Mouse (Mus musculus): ENCODE results near the gene Rnase4. TPM values are rescaled to one million over a fixed set of nuclear protein-coding genes. Genes with fewer than 3 reads are reported as not detected.
A peak's percentile ranks its signal among the peaks of the same experiment; 100 is the strongest.

Gene Rnase4
- total RNA-seq (2021) = 10 to 100 TPM; 14.6 to 15.4 TPM
- long read RNA-seq, experiment 1, transcript Rnase4-201 (2 exons, 1,518 nt) = major isoform, 8 of 9 reads
- long read RNA-seq, experiment 1, partial matches to known transcripts = 1 of 9 reads
- long read RNA-seq, experiment 1, other reads (novel, unspliced or antisense) = 0 of 9 reads
- long read RNA-seq, experiment 2, partial matches to known transcripts = 0 of 3 reads
- long read RNA-seq, experiment 2, other reads (novel, unspliced or antisense) = 1 of 3 reads

- TF ChIP-seq CTCF (IDR thresholded peaks at IDR 0.05) = no peak
- DNase-seq (ENCODE audit: extremely low spot score in 1 of 2, low spot score in 2 of 2) = peak; percentile 34 to 43
Measured at GRCm38 (mm10) chr14:51090921-51091900, at the start of gene Rnase4, which contains the start of gene Ang. Gene Rnase4, plus strand, starts transcription at chr14:51091077. Gene Ang, plus strand, starts transcription at chr14:51091150.

GRCm38 (mm10) chr14:51041769-51042168 is 49.1 kb upstream of the Rnase4 start, which contains the start of gene Rnase9:
Gene Rnase9, minus strand, starts transcription at chr14:51041869.
- DNase-seq (ENCODE audit: extremely low spot score in 1 of 2, low spot score in 2 of 2) = no peak
- Histone ChIP-seq H3K4me3 (no peak within 1 kb of the TSS), H3K27ac (no peak within 1 kb of the TSS)
- TF ChIP-seq CTCF (IDR thresholded peaks at IDR 0.05) = no peak; the same call in 1 of the 2 replicates
- intact Hi-C loops (cut with DNase I) = no loop called here

More at GRCm38 (mm10) chr14:51090921-51091900, at the start of gene Rnase4, which contains the start of gene Ang:
- peak within 1 kb of the TSS; percentile 67 for H3K4me3 ChIP-seq
- H3K27ac ChIP-seq = peak within 1 kb of the TSS; percentile 87
- intact Hi-C loops (cut with DNase I) = loop anchor here (10.0 kb wide), 1 partner anchor 1014 kb away; the partner anchor contains the start of gene Hnrnpc

GRCm38 (mm10) chr14:51047846-51048245 is 43.0 kb upstream of the Rnase4 start:
- TF ChIP-seq CTCF (IDR thresholded peaks at IDR 0.05) = no peak
- intact Hi-C loops (cut with DNase I) = no loop called here
- Histone ChIP-seq H3K27ac (no peak overlapping the region), H3K4me3 (no peak overlapping the region)
- no peak for DNase-seq (ENCODE audit: extremely low spot score in 1 of 2, low spot score in 2 of 2)

GRCm38 (mm10) chr14:51050063-51050462 is 40.8 kb upstream of the Rnase4 start, which contains the start of gene Rnase11:
Gene Rnase11, minus strand, starts transcription at chr14:51050163.
- intact Hi-C loops (cut with DNase I) = no loop called here
- TF ChIP-seq CTCF (IDR thresholded peaks at IDR 0.05) = no peak
- Histone ChIP-seq H3K27ac (no peak within 1 kb of the TSS), H3K4me3 (no peak within 1 kb of the TSS)
- no peak for DNase-seq (ENCODE audit: extremely low spot score in 1 of 2, low spot score in 2 of 2)

GRCm38 (mm10) chr14:51051941-51052340 is 38.9 kb upstream of the Rnase4 start:
- no peak for TF ChIP-seq CTCF (IDR thresholded peaks at IDR 0.05)
- no peak overlapping the region for H3K4me3 ChIP-seq
- no peak overlapping the region for H3K27ac ChIP-seq
- intact Hi-C loops (cut with DNase I) = no loop called here
- no peak for DNase-seq (ENCODE audit: extremely low spot score in 1 of 2, low spot score in 2 of 2)

- no peak overlapping the region for H3K27ac ChIP-seq
- no peak overlapping the region for H3K4me3 ChIP-seq
- intact Hi-C loops (cut with DNase I) = no loop called here
- no peak for TF ChIP-seq CTCF (IDR thresholded peaks at IDR 0.05)
- no peak for DNase-seq (ENCODE audit: extremely low spot score in 1 of 2, low spot score in 2 of 2)
Measured at GRCm38 (mm10) chr14:51053176-51053575, 37.7 kb upstream of the Rnase4 start.

GRCm38 (mm10) chr14:51054243-51055237 is 36.3 kb upstream of the Rnase4 start:
- no peak for TF ChIP-seq CTCF (IDR thresholded peaks at IDR 0.05)
- DNase-seq (ENCODE audit: extremely low spot score in 1 of 2, low spot score in 2 of 2) = no peak
- no peak overlapping the region for H3K4me3 ChIP-seq
- intact Hi-C loops (cut with DNase I) = no loop called here
- no peak overlapping the region for H3K27ac ChIP-seq

- no peak for DNase-seq (ENCODE audit: extremely low spot score in 1 of 2, low spot score in 2 of 2)
- no peak for TF ChIP-seq CTCF (IDR thresholded peaks at IDR 0.05)
- Histone ChIP-seq H3K4me3 (no peak within 1 kb of the TSS), H3K27ac (no peak within 1 kb of the TSS)
- intact Hi-C loops (cut with DNase I) = no loop called here
Measured at GRCm38 (mm10) chr14:51057401-51057831, 33.5 kb upstream of the Rnase4 start, which contains the start of gene Rnase12. Gene Rnase12, minus strand, starts transcription at chr14:51057661.

GRCm38 (mm10) chr14:51060761-51061160 is 30.1 kb upstream of the Rnase4 start:
- Histone ChIP-seq H3K27ac (no peak overlapping the region), H3K4me3 (no peak overlapping the region)
- intact Hi-C loops (cut with DNase I) = loop anchor here (10.0 kb wide), 2 partner anchors 1196 to 1886 kb away; partner anchors contain the start of gene Naa30
- no peak for TF ChIP-seq CTCF (IDR thresholded peaks at IDR 0.05)
- DNase-seq (ENCODE audit: extremely low spot score in 1 of 2, low spot score in 2 of 2) = no peak

- no peak overlapping the region for H3K4me3 ChIP-seq
- H3K27ac ChIP-seq = no peak overlapping the region; the same call in 1 of the 2 replicates
- no peak for DNase-seq (ENCODE audit: extremely low spot score in 1 of 2, low spot score in 2 of 2)
- intact Hi-C loops (cut with DNase I) = loop anchor here (10.0 kb wide), 2 partner anchors 1204 to 1894 kb away; partner anchors contain the start of gene Naa30
- TF ChIP-seq CTCF (IDR thresholded peaks at IDR 0.05) = no peak
Measured at GRCm38 (mm10) chr14:51068956-51069355, 21.9 kb upstream of the Rnase4 start.

Measured in left cerebral cortex, adult 2 months (tissue).